Mouse (Mus musculus) hindbrain, postnatal 0 days (tissue): ENCODE data around the gene Catsper3. TPM values are rescaled to one million over a fixed set of nuclear protein-coding genes. Genes with fewer than 3 reads are reported as not detected.

ENCODE experiments used
- ATAC-seq: fragments of 200-750 bp; cut with Nextera tagmentation; 2 replicates; pipeline ENCODE4 v1.8.0; 2017; ENCODE audit warnings: mild to moderate bottlenecking, moderate TSS enrichment, moderate library complexity
- DNase-seq: peaks from one replicate; pipeline ENCODE4 v3.0.0-alpha.2; 2015; ENCODE audit warnings: low spot score
- H3K27ac ChIP-seq: fragments of 300-500 bp; sonication (generic); 2 replicates; pipeline ENCODE4 v1.5.1; 2014; ENCODE audit warnings: mild to moderate bottlenecking
- H3K27me3 ChIP-seq: fragments of 300-500 bp; sonication (generic); 2 replicates; pipeline ENCODE4 v1.6.1; 2014; ENCODE audit warnings: low read length, mixed read lengths; ENCODE audit not compliant: insufficient read depth
- H3K36me3 ChIP-seq: fragments of 300-500 bp; sonication (generic); 2 replicates; pipeline ENCODE4 v1.6.1; 2014; ENCODE audit warnings: low read length, mixed read lengths; ENCODE audit not compliant: insufficient read depth
- H3K4me1 ChIP-seq: fragments of 300-500 bp; sonication (generic); 2 replicates; pipeline ENCODE4 v1.6.1; 2014; ENCODE audit warnings: antibody characterized with exemption, low read length, mixed read lengths; ENCODE audit not compliant: insufficient read depth
- H3K4me2 ChIP-seq: fragments of 300-500 bp; sonication (generic); 2 replicates; pipeline ENCODE4 v1.6.1; 2014; ENCODE audit warnings: low read depth, mild to moderate bottlenecking, low read length, moderate library complexity, mixed read lengths
- H3K4me3 ChIP-seq: fragments of 300-500 bp; sonication (generic); 2 replicates; pipeline ENCODE4 v1.5.1; 2014; ENCODE audit warnings: low read length
- H3K9ac ChIP-seq: fragments of 300-500 bp; sonication (generic); replicated peaks from 2 replicates; pipeline ENCODE4 v1.6.1; 2014; ENCODE audit warnings: mild to moderate bottlenecking, low read length, moderate library complexity, mixed read lengths
- H3K9me3 ChIP-seq: fragments of 300-500 bp; sonication (generic); 2 replicates; pipeline ENCODE4 v1.6.1; 2016; ENCODE audit warnings: low read length, mixed read lengths
- CTCF ChIP-seq: IDR thresholded peaks from 2 replicates; pipeline ENCODE4 v1.5.1; 2016; ENCODE audit warnings: antibody characterized with exemption, control low read depth, low read depth
- WGBS: fragments of 180-500 bp; shearing (Covaris S2); extraction: QIAGEN DNeasy Blood & Tissue Kit; methylation state at CpG from one replicate; pipeline ENCODE4 v1.1.7; 2014; 5-methylcytosine and 5-hydroxymethylcytosine counted together
- polyA plus RNA-seq: library from polyadenylated mRNA; unstranded; fragments of >200 nt; fragmentation: Nextera tagmentation; extraction: Ambion mirVana; gene quantifications from 2 replicates; pipeline ENCODE4 v1.2.1, GENCODE M21; 2015
- total RNA-seq: library from RNA; depleted of rRNA; stranded (reverse); fragments of >200 nt; gene quantifications from 2 replicates; pipeline ENCODE4 v1.2.3, GENCODE M21; 2014; rRNA removed

The Catsper3 gene
- total RNA-seq (not detected in 2 replicates), polyA plus RNA-seq (0.26 and 0.43 TPM in 2 replicates)

DNA sequence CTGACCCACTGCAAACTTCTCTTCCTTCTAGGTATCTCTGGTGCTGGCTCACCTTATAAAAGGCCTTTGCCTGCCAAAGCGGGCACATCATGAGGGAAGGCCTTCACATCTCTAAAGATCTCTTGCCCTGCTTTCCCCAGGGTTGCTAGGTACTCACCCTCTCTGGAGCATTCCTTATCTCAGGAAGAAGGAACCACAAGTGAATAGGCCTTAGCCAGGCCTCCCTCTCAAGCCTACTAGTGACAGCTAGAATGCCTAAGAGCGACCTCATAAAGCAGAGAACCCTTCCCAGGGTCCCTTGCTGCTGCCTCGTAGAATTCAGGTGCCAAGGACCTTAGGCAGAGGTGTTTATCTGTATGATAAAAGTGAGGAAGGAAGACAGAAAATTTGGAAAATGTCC, at the start of gene Catsper3:
Gene Catsper3, plus strand, starts transcription at position 301 of the 400 bp plus-strand sequence.
- 91% methylated on average over 3 of the region's 3 CpGs for WGBS
- H3K9me3 ChIP-seq: no peaks in the 10 kb centered on the region

DNA sequence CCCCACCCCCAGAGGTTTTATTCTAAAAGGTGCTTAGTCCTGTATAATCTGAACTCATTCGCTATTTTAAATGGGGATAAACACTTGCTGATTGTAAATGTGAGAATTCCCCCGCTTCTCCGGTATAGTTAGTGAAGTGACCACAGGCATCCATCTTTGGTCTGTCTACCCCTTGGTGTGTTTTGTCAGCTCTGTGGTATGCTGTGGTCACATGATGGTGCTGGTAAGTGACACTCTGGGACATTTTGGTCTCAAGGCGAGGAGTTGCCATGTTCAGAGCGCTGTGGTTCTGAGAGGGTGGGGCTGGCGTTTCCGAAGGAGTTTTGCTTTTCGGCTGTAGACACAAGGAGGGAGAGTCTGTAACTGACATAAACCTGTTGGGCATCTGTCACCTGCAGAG, 46.5 kb upstream of the Catsper3 start:
- TF ChIP-seq CTCF: no peak
- Histone ChIP-seq H3K27ac (no peak overlapping the region), H3K9ac (no peak overlapping the region), H3K27me3 (no peaks in the 10 kb centered on the region), H3K4me2 (no peak overlapping the region), H3K36me3 (no peaks in the 10 kb centered on the region), H3K9me3 (no peaks in the 10 kb centered on the region), H3K4me3 (no peak overlapping the region), H3K4me1 (no peaks in the 10 kb centered on the region)
- WGBS: 89% methylated on average over 8 of the region's 8 CpGs
- DNase-seq: no peak
- ATAC-seq: no peak

More for the DNA sequence above, at the start of gene Catsper3:
- Histone ChIP-seq H3K27me3 (no peaks in the 10 kb centered on the region), H3K4me3 (no peak within 1 kb of the TSS), H3K36me3 (no peaks in the 10 kb centered on the region), H3K27ac (no peak within 1 kb of the TSS), H3K9ac (no peak within 1 kb of the TSS), H3K4me2 (no peak within 1 kb of the TSS), H3K4me1 (no peaks in the 10 kb centered on the region)
- ATAC-seq: no peak
- TF ChIP-seq CTCF: no peak
- no peak for DNase-seq

DNA sequence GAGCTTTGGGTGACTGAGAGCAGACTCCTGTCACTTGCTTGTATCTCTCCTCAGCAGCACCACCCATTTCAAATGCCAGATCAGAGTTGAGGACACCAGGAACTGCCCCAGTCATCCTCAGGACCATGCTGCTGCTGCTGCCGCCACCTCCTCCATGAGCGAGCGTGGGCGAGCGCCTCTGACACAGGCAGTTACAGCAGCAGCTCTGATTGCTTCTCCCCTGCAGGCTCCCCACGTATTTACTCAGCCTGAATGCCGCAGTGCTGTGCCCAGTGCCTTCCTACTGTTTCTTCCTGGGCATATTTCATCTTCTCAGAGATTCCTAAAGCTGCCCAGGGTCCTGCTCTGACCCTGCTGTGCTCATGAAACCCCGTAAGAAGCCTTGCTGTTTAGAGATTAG, 42.1 kb upstream of the Catsper3 start:
- Histone ChIP-seq H3K4me3 (no peak overlapping the region), H3K9ac (no peak overlapping the region), H3K4me2 (no peak overlapping the region), H3K27ac (no peak overlapping the region), H3K36me3 (no peaks in the 10 kb centered on the region), H3K4me1 (no peaks in the 10 kb centered on the region), H3K9me3 (no peaks in the 10 kb centered on the region), H3K27me3 (no peaks in the 10 kb centered on the region)
- no peak for TF ChIP-seq CTCF
- ATAC-seq: no peak
- WGBS: 60% methylated on average over 8 of the region's 8 CpGs
- no peak for DNase-seq

DNA sequence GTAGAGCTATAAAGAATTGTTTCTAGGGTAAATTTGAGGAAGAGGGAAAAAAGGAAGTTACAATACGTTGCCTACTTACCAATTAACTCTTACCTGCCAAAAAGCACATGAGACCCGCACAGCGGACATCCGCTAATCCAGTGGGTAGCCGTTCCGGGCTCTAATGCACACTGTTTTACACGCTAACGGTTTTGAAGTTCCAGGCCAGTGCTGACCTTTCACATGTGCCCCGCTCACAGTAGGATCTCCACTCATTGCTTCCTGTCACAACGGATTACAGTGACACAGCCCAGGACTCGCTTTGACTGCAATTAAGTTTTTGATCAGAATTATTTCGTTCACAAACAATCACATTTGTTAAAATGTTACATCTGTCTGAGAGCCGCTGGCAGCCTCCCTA, 30.0 kb upstream of the Catsper3 start:
- Histone ChIP-seq H3K9ac (no peak overlapping the region), H3K27ac (no peak overlapping the region), H3K4me3 (no peak overlapping the region), H3K4me2 (no peak overlapping the region), H3K4me1 (no peaks in the 10 kb centered on the region), H3K9me3 (no peaks in the 10 kb centered on the region), H3K36me3 (no peaks in the 10 kb centered on the region), H3K27me3 (no peaks in the 10 kb centered on the region)
- TF ChIP-seq CTCF: no peak
- 76% methylated on average over 13 of the region's 13 CpGs for whole genome bisulfite sequencing
- DNase-seq (no peak), ATAC-seq (no peak)

DNA sequence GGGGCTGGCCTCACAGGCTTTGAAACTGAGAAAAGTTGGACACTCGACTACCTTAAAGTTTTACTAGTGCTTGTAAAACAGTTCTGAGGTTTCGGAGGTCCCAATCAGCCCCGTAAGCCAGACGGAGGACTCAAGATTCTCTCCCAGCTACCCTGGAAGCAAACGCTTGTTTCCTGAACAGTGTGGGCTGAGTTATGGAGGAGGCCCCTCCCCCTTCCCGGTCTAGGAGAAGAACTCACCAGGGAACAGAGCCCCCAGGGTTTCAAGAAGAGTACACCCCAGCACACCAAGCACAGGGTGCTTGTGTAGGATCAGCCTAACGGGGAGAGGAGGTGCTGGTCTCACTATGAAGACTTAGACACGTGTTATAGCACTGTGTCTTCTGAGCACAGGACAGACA, 27.6 kb upstream of the Catsper3 start:
- 43% methylated on average over 8 of the region's 8 CpGs for WGBS
- Histone ChIP-seq H3K4me2 (no peak overlapping the region), H3K9me3 (no peaks in the 10 kb centered on the region), H3K36me3 (no peaks in the 10 kb centered on the region), H3K4me3 (no peak overlapping the region), H3K27me3 (no peaks in the 10 kb centered on the region), H3K4me1 (no peaks in the 10 kb centered on the region), H3K9ac (no peak overlapping the region), H3K27ac (no peak overlapping the region)
- no peak for TF ChIP-seq CTCF
- ATAC-seq: no peak
- DNase-seq: no peak

DNA sequence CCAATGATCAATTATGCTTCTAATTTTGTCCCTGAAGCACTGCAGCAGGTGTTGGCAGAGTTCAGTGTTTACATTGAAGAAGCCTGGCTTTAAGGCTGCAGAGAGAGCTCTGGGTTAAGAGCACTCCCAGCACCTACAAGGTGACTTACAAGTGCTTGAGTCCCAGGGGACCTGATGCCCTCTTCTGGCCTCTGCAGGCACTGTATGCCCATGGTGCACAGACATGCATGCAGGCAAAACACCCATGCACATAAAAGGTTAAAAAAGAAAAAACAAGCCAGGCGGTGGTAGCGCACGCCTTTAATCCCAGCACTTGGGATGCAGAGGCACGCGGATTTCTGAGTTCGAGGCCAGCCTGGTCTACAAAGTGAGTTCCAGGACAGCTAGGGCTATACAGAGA, 26.7 kb upstream of the Catsper3 start:
- Histone ChIP-seq H3K9ac (no peak overlapping the region), H3K36me3 (no peaks in the 10 kb centered on the region), H3K4me3 (no peak overlapping the region), H3K27ac (no peak overlapping the region), H3K4me1 (no peaks in the 10 kb centered on the region), H3K27me3 (no peaks in the 10 kb centered on the region), H3K4me2 (no peak overlapping the region), H3K9me3 (no peaks in the 10 kb centered on the region)
- 85% methylated on average over 6 of the region's 6 CpGs for WGBS
- peak; percentile 37 for TF ChIP-seq CTCF
- ATAC-seq: no peak
- DNase-seq: peak; percentile 25

DNA sequence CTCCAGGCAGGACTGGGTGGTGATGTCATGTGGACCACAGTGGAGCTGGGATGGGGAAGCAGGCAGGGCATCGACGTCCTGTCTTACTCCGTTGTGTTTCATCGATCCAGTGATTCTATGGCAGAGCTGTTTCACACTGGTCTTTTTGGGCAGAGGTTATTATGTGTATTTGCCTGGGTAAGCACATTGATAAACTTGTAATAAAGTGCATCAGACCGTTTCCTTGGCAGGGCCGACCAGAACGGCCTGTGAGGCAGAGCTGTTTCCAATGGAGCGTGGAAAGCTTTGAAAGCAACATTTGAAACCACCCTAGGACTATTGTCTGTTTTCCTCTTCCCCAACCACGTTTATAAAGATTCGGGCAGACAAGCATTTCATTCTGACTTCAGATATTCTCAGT, 23.8 kb upstream of the Catsper3 start:
- Histone ChIP-seq H3K4me1 (no peaks in the 10 kb centered on the region), H3K27ac (no peak overlapping the region), H3K4me3 (no peak overlapping the region), H3K36me3 (no peaks in the 10 kb centered on the region), H3K9ac (no peak overlapping the region), H3K4me2 (no peak overlapping the region), H3K9me3 (no peaks in the 10 kb centered on the region), H3K27me3 (no peaks in the 10 kb centered on the region)
- no peak for ATAC-seq
- no peak for TF ChIP-seq CTCF
- DNase-seq: no peak
- WGBS: 41% methylated on average over 10 of the region's 10 CpGs
